Mouse (Mus musculus) heart, adult 2 months (tissue): ENCODE measurements around the gene Prex1. TPM values are rescaled to one million over a fixed set of nuclear protein-coding genes. Genes with fewer than 3 reads are reported as not detected.

Experiments
- DNase-seq, 2 experiments: peaks; one replicate each; pipeline ENCODE4 v3.0.0; 2021
- H3K27ac ChIP-seq: fragments of 200-600 bp; 2 replicates; pipeline ENCODE4 v1.8.1; 2022
- H3K27me3 ChIP-seq: fragments of 200-500 bp; 2 replicates; pipeline ENCODE4 v1.6.1; 2012; ENCODE audit warnings: mild to moderate bottlenecking, low read length, inconsistent platforms, mixed read lengths; ENCODE audit not compliant: control insufficient read depth, insufficient read depth
- H3K36me3 ChIP-seq: fragments of 200-500 bp; 2 replicates; pipeline ENCODE4 v1.6.1; 2012; ENCODE audit warnings: low read length, inconsistent platforms; ENCODE audit not compliant: control insufficient read depth, insufficient read depth
- H3K4me1 ChIP-seq: fragments of 200-500 bp; 2 replicates; pipeline ENCODE4 v1.6.1; 2011; ENCODE audit warnings: low read length; ENCODE audit not compliant: control insufficient read depth, insufficient read depth
- H3K4me3 ChIP-seq: fragments of 200-600 bp; 2 replicates; pipeline ENCODE4 v1.8.1; 2022
- H3K79me2 ChIP-seq: fragments of 200-500 bp; replicated peaks from 2 replicates; pipeline ENCODE4 v1.6.1; 2012; ENCODE audit warnings: mild to moderate bottlenecking, inconsistent platforms, low read length, moderate library complexity, mixed read lengths; ENCODE audit not compliant: control insufficient read depth, insufficient read depth
- H3K9ac ChIP-seq: fragments of 200-500 bp; 2 replicates; pipeline ENCODE4 v1.6.1; 2012; ENCODE audit warnings: low read depth, mild to moderate bottlenecking, control low read depth, inconsistent platforms, low read length, mixed read lengths
- CTCF ChIP-seq: fragments of 200-600 bp; IDR thresholded peaks from 2 replicates; pipeline ENCODE4 v1.8.1; 2022; ENCODE audit warnings: antibody characterized with exemption, mild to moderate bottlenecking, moderate library complexity
- EP300 ChIP-seq: fragments of 200-500 bp; IDR thresholded peaks from 2 replicates; pipeline ENCODE4 v1.6.1; 2011; ENCODE audit warnings: low read depth, low read length, control low read depth; ENCODE audit not compliant: insufficient read depth
- POLR2A ChIP-seq: fragments of 200-500 bp; IDR thresholded peaks from 2 replicates; pipeline ENCODE4 v1.6.1; 2011; ENCODE audit warnings: mild to moderate bottlenecking, low read depth, low read length, control low read depth; ENCODE audit not compliant: insufficient read depth
- WGBS: fragments of 180-500 bp; shearing (Covaris S2); methylation state at CpG from one replicate; pipeline ENCODE4 v1.1.7; 2018; 5-methylcytosine and 5-hydroxymethylcytosine counted together
- intact Hi-C: fragments of 180-260 bp; cut with DNase I; formaldehyde crosslinking; loops from one replicate; pipeline ENCODE4 v1.15.1; 2025
- polyA plus RNA-seq: library from polyadenylated mRNA; depleted of rRNA; stranded (reverse); fragments of >200 nt; gene quantifications from 2 replicates; pipeline ENCODE4 v1.2.3, GENCODE M21; 2012
- total RNA-seq, 2 experiments: library from RNA; stranded (reverse); gene quantifications; 2 replicates each; pipeline ENCODE4 v1.2.3; 2021

The Prex1 gene
- total and polyA plus RNA-seq, 3 experiments = 5.2 to 9.8 (median 6.0) TPM

GRCm38 (mm10) chr2:166581881-166582583 lies 131.6 kb downstream of the Prex1 start:
- Histone ChIP-seq H3K9ac (no peak overlapping the region), H3K36me3 (no peaks in the 10 kb centered on the region), H3K79me2 (no peaks in the 10 kb centered on the region), H3K4me3 (no peak overlapping the region), H3K4me1 (no peaks in the 10 kb centered on the region), H3K27ac (no peak overlapping the region), H3K27me3 (no peaks in the 10 kb centered on the region)
- no peak for TF ChIP-seq EP300
- intact Hi-C loops = no loop called here
- DNase-seq = no peak
- 87% methylated on average over 21 of the region's 21 CpGs for WGBS

GRCm38 (mm10) chr2:166579793-166580192 lies 133.8 kb downstream of the Prex1 start:
- H3K4me1 ChIP-seq = no peaks in the 10 kb centered on the region
- no peak overlapping the region for H3K27ac ChIP-seq
- no peak for DNase-seq
- no peak for TF ChIP-seq POLR2A
- no peaks in the 10 kb centered on the region for H3K27me3 ChIP-seq
- H3K79me2 ChIP-seq = no peaks in the 10 kb centered on the region
- H3K4me3 ChIP-seq = no peak overlapping the region
- H3K9ac ChIP-seq = no peak overlapping the region
- intact Hi-C loops = no loop called here
- WGBS = 88% methylated on average over 5 of the region's 5 CpGs
- H3K36me3 ChIP-seq = no peaks in the 10 kb centered on the region

GRCm38 (mm10) chr2:166579361-166579760 lies 134.3 kb downstream of the Prex1 start:
- Histone ChIP-seq H3K27ac (no peak overlapping the region), H3K36me3 (no peaks in the 10 kb centered on the region), H3K79me2 (no peaks in the 10 kb centered on the region), H3K27me3 (no peaks in the 10 kb centered on the region), H3K4me1 (no peaks in the 10 kb centered on the region), H3K9ac (no peak overlapping the region), H3K4me3 (no peak overlapping the region)
- intact Hi-C loops = no loop called here
- WGBS = 88% methylated on average over 10 of the region's 10 CpGs
- DNase-seq = no peak
- TF ChIP-seq POLR2A = no peak
- no peak for TF ChIP-seq EP300
- no peak for TF ChIP-seq CTCF

- Histone ChIP-seq H3K36me3 (no peaks in the 10 kb centered on the region), H3K79me2 (no peaks in the 10 kb centered on the region), H3K4me1 (no peaks in the 10 kb centered on the region), H3K9ac (no peak overlapping the region), H3K27me3 (no peaks in the 10 kb centered on the region), H3K27ac (no peak overlapping the region), H3K4me3 (no peak overlapping the region)
- 79% methylated on average over 15 of the region's 17 CpGs for WGBS
- intact Hi-C loops = no loop called here
- DNase-seq = no peak
- TF ChIP-seq POLR2A = no peak
- no peak for TF ChIP-seq CTCF
These were observed 138.2 kb downstream of the Prex1 start for GRCm38 (mm10) chr2:166575419-166575818.

- H3K36me3 ChIP-seq = no peaks in the 10 kb centered on the region
- no peak overlapping the region for H3K27ac ChIP-seq
- DNase-seq = peak; percentile 44 to 74
- no peaks in the 10 kb centered on the region for H3K4me1 ChIP-seq
- no peak overlapping the region for H3K4me3 ChIP-seq
- TF ChIP-seq POLR2A (no peak), CTCF (peak; percentile 93)
- no peaks in the 10 kb centered on the region for H3K27me3 ChIP-seq
- intact Hi-C loops = no loop called here
- H3K79me2 ChIP-seq = no peaks in the 10 kb centered on the region
- H3K9ac ChIP-seq = no peak overlapping the region
- 34% methylated on average over 7 of the region's 7 CpGs for WGBS
These were observed 138.7 kb downstream of the Prex1 start for GRCm38 (mm10) chr2:166574934-166575333.

- Histone ChIP-seq H3K36me3 (no peaks in the 10 kb centered on the region), H3K4me3 (no peak overlapping the region), H3K27me3 (no peaks in the 10 kb centered on the region), H3K4me1 (no peaks in the 10 kb centered on the region), H3K9ac (no peak overlapping the region), H3K79me2 (no peaks in the 10 kb centered on the region), H3K27ac (no peak overlapping the region)
- no peak for DNase-seq
- WGBS = 88% methylated on average over 5 of the region's 5 CpGs
- intact Hi-C loops = no loop called here
- TF ChIP-seq CTCF (no peak), POLR2A (no peak), EP300 (no peak)
These were observed 140.0 kb downstream of the Prex1 start for GRCm38 (mm10) chr2:166573621-166574020.

GRCm38 (mm10) chr2:166572297-166572696 lies 141.3 kb downstream of the Prex1 start:
- DNase-seq = no peak
- Histone ChIP-seq H3K79me2 (no peaks in the 10 kb centered on the region), H3K4me3 (no peak overlapping the region), H3K27ac (no peak overlapping the region), H3K36me3 (no peaks in the 10 kb centered on the region), H3K4me1 (no peaks in the 10 kb centered on the region), H3K27me3 (no peaks in the 10 kb centered on the region), H3K9ac (no peak overlapping the region)
- WGBS = over 99% methylated on average over 3 of the region's 3 CpGs
- TF ChIP-seq EP300 (no peak), POLR2A (no peak), CTCF (no peak)
- intact Hi-C loops = no loop called here
